Mouse (Mus musculus): ENCODE data around the gene Atl1.

The Atl1 gene

GRCm38 (mm10) chr12:69926716-69927115 lies 34.3 kb downstream of the Atl1 start:
- ATAC-seq (ENCODE audit: insufficient number of reproducible peaks, low FRiP score, low TSS enrichment) = no peak

- ATAC-seq (ENCODE audit: insufficient number of reproducible peaks, low FRiP score, low TSS enrichment) = no peak
Observed at GRCm38 (mm10) chr12:69937731-69938130, 45.3 kb downstream of the Atl1 start.

GRCm38 (mm10) chr12:69939291-69939690 lies 46.9 kb downstream of the Atl1 start:
- ATAC-seq (ENCODE audit: insufficient number of reproducible peaks, low FRiP score, low TSS enrichment) = no peak

GRCm38 (mm10) chr12:69941655-69942329 lies 49.4 kb downstream of the Atl1 start:
- no peak for ATAC-seq (ENCODE audit: insufficient number of reproducible peaks, low FRiP score, low TSS enrichment)

- ATAC-seq (ENCODE audit: insufficient number of reproducible peaks, low FRiP score, low TSS enrichment) = no peak
Observed at GRCm38 (mm10) chr12:69945861-69946260, 53.4 kb downstream of the Atl1 start.

- no peak for ATAC-seq (ENCODE audit: insufficient number of reproducible peaks, low FRiP score, low TSS enrichment)
Observed at GRCm38 (mm10) chr12:69947502-69947901, 55.1 kb downstream of the Atl1 start.

GRCm38 (mm10) chr12:69957378-69957777 lies 65.0 kb downstream of the Atl1 start:
- ATAC-seq (ENCODE audit: insufficient number of reproducible peaks, low FRiP score, low TSS enrichment) = no peak

- ATAC-seq (ENCODE audit: insufficient number of reproducible peaks, low FRiP score, low TSS enrichment) = no peak
Observed at GRCm38 (mm10) chr12:69962468-69962867, 70.1 kb downstream of the Atl1 start.

- ATAC-seq (ENCODE audit: insufficient number of reproducible peaks, low FRiP score, low TSS enrichment) = no peak
Observed at GRCm38 (mm10) chr12:69963141-69963540, 70.7 kb downstream of the Atl1 start.

GRCm38 (mm10) chr12:69965644-69966043 lies 73.2 kb downstream of the Atl1 start:
- ATAC-seq (ENCODE audit: insufficient number of reproducible peaks, low FRiP score, low TSS enrichment) = no peak

- no peak for ATAC-seq (ENCODE audit: insufficient number of reproducible peaks, low FRiP score, low TSS enrichment)
Observed at GRCm38 (mm10) chr12:69966071-69966470, 73.7 kb downstream of the Atl1 start.

- no peak for ATAC-seq (ENCODE audit: insufficient number of reproducible peaks, low FRiP score, low TSS enrichment)
Observed at GRCm38 (mm10) chr12:69967112-69967511, 74.7 kb downstream of the Atl1 start.

GRCm38 (mm10) chr12:69968154-69968553 lies 75.7 kb downstream of the Atl1 start:
- no peak for ATAC-seq (ENCODE audit: insufficient number of reproducible peaks, low FRiP score, low TSS enrichment)

- ATAC-seq (ENCODE audit: insufficient number of reproducible peaks, low FRiP score, low TSS enrichment) = no peak
Observed at GRCm38 (mm10) chr12:69973666-69974065, 81.3 kb downstream of the Atl1 start.

- no peak for ATAC-seq (ENCODE audit: insufficient number of reproducible peaks, low FRiP score, low TSS enrichment)
Observed at GRCm38 (mm10) chr12:69976688-69977087, 84.3 kb downstream of the Atl1 start.

- no peak for ATAC-seq (ENCODE audit: insufficient number of reproducible peaks, low FRiP score, low TSS enrichment)
Observed at GRCm38 (mm10) chr12:69977376-69977998, 85.1 kb downstream of the Atl1 start.

- no peak for ATAC-seq (ENCODE audit: insufficient number of reproducible peaks, low FRiP score, low TSS enrichment)
Observed at GRCm38 (mm10) chr12:69982874-69983273, 90.5 kb downstream of the Atl1 start.

- ATAC-seq (ENCODE audit: insufficient number of reproducible peaks, low FRiP score, low TSS enrichment) = no peak
Observed at GRCm38 (mm10) chr12:69985546-69985945, 93.1 kb downstream of the Atl1 start.

- peak; percentile 36 for ATAC-seq (ENCODE audit: insufficient number of reproducible peaks, low FRiP score, low TSS enrichment)
Observed at GRCm38 (mm10) chr12:69986241-69986762, 93.9 kb downstream of the Atl1 start.

- peak; percentile 93 for ATAC-seq (ENCODE audit: insufficient number of reproducible peaks, low FRiP score, low TSS enrichment)
Observed at GRCm38 (mm10) chr12:69986786-69987497, 94.5 kb downstream of the Atl1 start, which contains the start of gene Sav1. Sav1 (minus strand) TSS chr12:69987002.

- no peak for ATAC-seq (ENCODE audit: insufficient number of reproducible peaks, low FRiP score, low TSS enrichment)
Observed at GRCm38 (mm10) chr12:69995382-69995781, 103.0 kb downstream of the Atl1 start.

All from cerebellum, adult (tissue).